Mouse (Mus musculus) G1E (cell line): ENCODE measurements around the gene Higd1c. TPM values are rescaled to one million over a fixed set of nuclear protein-coding genes. Genes with fewer than 3 reads are reported as not detected.
"Not testable (repeated sequence)": the region's sequence is repeated elsewhere in the genome, so short reads cannot be mapped to it uniquely, and the experiment has no call there.

ENCODE experiments used
- ATAC-seq: 2 replicates; pipeline ENCODE4 v1.8.0; 2016; ENCODE audit warnings: mild to moderate bottlenecking; ENCODE audit not compliant: insufficient number of reproducible peaks, poor library complexity, low FRiP score, severe bottlenecking; ENCODE audit errors: extremely low read depth
- DNase-seq: peaks from one replicate; pipeline ENCODE4 v3.0.0; 2012; ENCODE audit warnings: low spot score
- H3K27me3 ChIP-seq: 2 replicates; pipeline ENCODE4 v1.6.1; 2012; ENCODE audit warnings: mild to moderate bottlenecking, low read length, inconsistent platforms; ENCODE audit not compliant: insufficient read depth
- H3K36me3 ChIP-seq: replicated peaks from 2 replicates; pipeline ENCODE3; 2012; ENCODE audit warnings: mild to moderate bottlenecking, inconsistent platforms
- H3K4me1 ChIP-seq: 2 replicates; pipeline ENCODE4 v1.6.1; 2012; ENCODE audit warnings: low read depth, low read length, inconsistent platforms, mixed read lengths; ENCODE audit not compliant: insufficient read depth
- H3K4me3 ChIP-seq: 2 replicates; pipeline ENCODE4 v1.5.1; 2012; ENCODE audit warnings: low read depth, mild to moderate bottlenecking, inconsistent platforms, low read length, moderate library complexity, mixed read lengths
- H3K9me3 ChIP-seq: replicated peaks from 2 replicates; pipeline ENCODE4 v1.6.1; 2012; ENCODE audit warnings: inconsistent platforms
- CTCF ChIP-seq: IDR thresholded peaks from 2 replicates; pipeline ENCODE4 v1.5.1; 2012; ENCODE audit warnings: low read depth, low read length, inconsistent platforms, mixed read lengths
- GATA1 ChIP-seq: IDR thresholded peaks from 2 replicates; pipeline ENCODE4 v1.6.1; 2012; ENCODE audit warnings: borderline replicate concordance, low read length, inconsistent platforms, mixed read lengths
- GATA2 ChIP-seq: IDR thresholded peaks from 2 replicates; pipeline ENCODE4 v1.6.1; 2012; ENCODE audit warnings: low read depth, low read length, inconsistent platforms, borderline replicate concordance
- POLR2AphosphoS5 ChIP-seq: IDR thresholded peaks from 2 replicates; pipeline ENCODE4 v1.6.1; 2012; ENCODE audit warnings: low read depth, low read length, inconsistent platforms; ENCODE audit not compliant: insufficient replicate concordance
- TAL1 ChIP-seq: conservative IDR thresholded peaks from 2 replicates; pipeline ENCODE4 v1.6.1; 2012; ENCODE audit warnings: low read depth, low read length, inconsistent platforms, mixed read lengths
- polyA plus RNA-seq: library from polyadenylated mRNA; stranded (reverse); fragments of >175 nt; gene quantifications from 2 replicates; pipeline ENCODE4 v1.2.3, GENCODE M21; 2012
- total RNA-seq, 2 experiments: library from RNA; stranded (forward) in 1 of 2; stranded (reverse) in 1 of 2; fragments of 200-1000 nt in 1 of 2; fragments of >200 nt in 1 of 2; fragmentation: Nextera tagmentation in 1 of 2; gene quantifications; 2 replicates each; pipeline ENCODE4 v1.2.3; 2014 to 2017

Gene Higd1c
- total and polyA plus RNA-seq, 3 experiments = not detected

GRCm38 (mm10) chr15:100367119-100367518 is 2.8 kb downstream of the Higd1c start:
- DNase-seq (no peak), ATAC-seq (no peak)
- Histone ChIP-seq H3K4me1 (no peaks in the 10 kb centered on the region), H3K9me3 (0 out of 2 replicates have a peak, but pooled peaks cover 2% of the 10 kb centered on the region), H3K36me3 (no peaks in the 10 kb centered on the region), H3K4me3 (no peak overlapping the region), H3K27me3 (peaks cover 46% of the 10 kb centered on the region)
- TF ChIP-seq GATA1 = no peak
- TF ChIP-seq POLR2AphosphoS5 = no peak
- no peak for TF ChIP-seq TAL1
- TF ChIP-seq GATA2 = no peak
- TF ChIP-seq CTCF = no peak

DNA sequence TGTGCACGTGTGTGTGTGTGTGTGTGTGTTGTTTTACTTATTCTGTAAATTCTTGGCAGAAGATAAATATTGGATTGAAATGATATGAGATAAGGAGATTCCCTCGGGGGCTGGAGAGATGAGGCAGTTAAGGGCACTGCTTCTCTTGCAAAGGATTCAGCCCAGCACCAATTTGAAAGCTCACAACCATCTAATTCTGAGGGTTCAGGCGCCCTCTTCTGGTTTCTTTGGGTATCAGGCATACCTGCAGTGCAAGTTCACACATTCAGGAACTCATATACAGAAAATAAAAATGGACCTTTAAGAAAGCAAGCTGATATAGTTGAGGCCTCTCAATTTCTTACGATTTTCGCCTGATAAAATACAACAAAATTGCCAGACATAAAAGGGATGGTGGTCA is 10.7 kb downstream of the Higd1c start:
- H3K4me1 ChIP-seq = peaks cover 15% of the 10 kb centered on the region
- no peaks in the 10 kb centered on the region for H3K36me3 ChIP-seq
- H3K27me3 ChIP-seq = peaks cover 9% of the 10 kb centered on the region
- no peak overlapping the region for H3K4me3 ChIP-seq
- 0 out of 2 replicates have a peak, but pooled peaks have one; percentile 5 for TF ChIP-seq CTCF
- no peak for TF ChIP-seq GATA1
- TF ChIP-seq GATA2 = no peak
- DNase-seq (no peak), ATAC-seq (no peak; the same call in 1 of the 2 replicates)
- no peaks in the 10 kb centered on the region for H3K9me3 ChIP-seq

DNA sequence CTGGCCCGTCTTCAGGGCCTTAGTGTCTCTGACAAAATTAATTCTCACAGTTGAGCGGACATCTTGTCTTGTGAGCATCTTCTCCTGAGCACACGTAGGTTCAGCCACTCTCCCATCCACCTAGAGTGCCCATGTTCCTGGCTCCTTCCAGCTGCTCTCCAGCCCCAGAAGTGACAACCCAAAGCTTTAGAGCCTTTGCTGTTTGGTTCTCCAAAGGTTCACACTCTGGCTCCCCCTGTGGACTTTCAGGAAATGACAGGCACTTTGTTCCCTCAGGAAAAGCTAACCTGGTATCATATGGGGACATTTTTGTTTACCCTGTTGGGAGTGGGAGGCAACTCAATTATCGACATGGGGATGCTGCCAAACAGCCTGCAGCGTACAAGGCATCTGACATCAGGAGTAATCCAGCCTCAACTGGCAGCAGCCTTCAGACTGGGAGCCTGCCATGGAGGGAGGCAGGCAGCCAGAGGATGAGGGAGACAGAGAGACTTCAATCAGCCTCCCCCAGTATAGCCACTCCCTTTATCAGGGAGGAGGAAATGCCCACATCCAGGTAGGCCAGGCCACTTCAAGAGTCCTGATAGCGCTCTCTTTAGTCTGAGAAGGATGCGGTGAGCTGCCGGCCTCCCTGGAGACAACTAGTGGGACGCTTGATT is 13.6 kb downstream of the Higd1c start:
- not testable (repeated sequence) for H3K36me3 ChIP-seq, DNase-seq, H3K27me3 ChIP-seq, H3K4me3 ChIP-seq, H3K9me3 ChIP-seq
- peak; percentile 18; the same call in 1 of the 2 replicates for ATAC-seq
- peaks cover 16% of the 10 kb centered on the region for H3K4me1 ChIP-seq

GRCm38 (mm10) chr15:100379658-100380057 is 15.3 kb downstream of the Higd1c start:
- DNase-seq (no peak), ATAC-seq (no peak)
- no peak overlapping the region for H3K4me3 ChIP-seq

DNA sequence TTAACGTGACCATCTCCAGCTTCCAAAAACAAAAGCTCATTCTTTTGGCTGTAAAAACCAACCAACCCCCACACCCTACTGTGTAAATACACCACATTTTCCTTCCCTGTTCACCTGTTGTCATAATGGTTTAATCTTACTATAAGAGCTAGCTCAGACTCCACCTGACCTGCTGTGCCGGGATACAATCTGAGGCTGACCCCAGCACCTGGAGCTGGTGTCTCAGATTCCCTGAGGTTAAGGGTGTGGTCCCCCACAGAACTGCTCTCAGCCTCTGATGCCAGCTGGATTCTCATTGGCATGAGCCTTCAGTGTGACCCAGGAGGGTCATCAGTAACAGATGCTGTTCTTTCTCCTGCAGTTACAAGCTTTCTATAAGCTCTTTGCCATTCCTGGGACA is 15.8 kb downstream of the Higd1c start:
- ATAC-seq = no peak
- Histone ChIP-seq H3K4me3 (no peak overlapping the region), H3K4me1 (peaks cover 16% of the 10 kb centered on the region), H3K9me3 (no peaks in the 10 kb centered on the region), H3K36me3 (no peaks in the 10 kb centered on the region), H3K27me3 (no peaks in the 10 kb centered on the region)
- DNase-seq = no peak
- no peak for TF ChIP-seq GATA1
- no peak for TF ChIP-seq TAL1
- no peak for TF ChIP-seq CTCF
- TF ChIP-seq GATA2 = no peak
- no peak for TF ChIP-seq POLR2AphosphoS5

More at GRCm38 (mm10) chr15:100379658-100380057, 15.3 kb downstream of the Higd1c start:
- TF ChIP-seq GATA2 = no peak
- TF ChIP-seq TAL1 = no peak
- TF ChIP-seq GATA1 = no peak
- TF ChIP-seq CTCF = no peak
- Histone ChIP-seq H3K36me3 (no peaks in the 10 kb centered on the region), H3K9me3 (no peaks in the 10 kb centered on the region), H3K27me3 (no peaks in the 10 kb centered on the region), H3K4me1 (peaks cover 16% of the 10 kb centered on the region)

- no peak for TF ChIP-seq TAL1
- TF ChIP-seq GATA2 = no peak
- TF ChIP-seq CTCF = no peak
- TF ChIP-seq GATA1 = no peak
- no peak for TF ChIP-seq POLR2AphosphoS5
- peaks cover 25% of the 10 kb centered on the region for H3K4me1 ChIP-seq
- no peaks in the 10 kb centered on the region for H3K9me3 ChIP-seq
- ATAC-seq = no peak
- no peaks in the 10 kb centered on the region for H3K27me3 ChIP-seq
- no peak for DNase-seq
- H3K4me3 ChIP-seq = no peak overlapping the region
- peaks cover 33% of the 10 kb centered on the region for H3K36me3 ChIP-seq
These were observed 21.4 kb downstream of the Higd1c start for GRCm38 (mm10) chr15:100385705-100386104.
